Mouse (Mus musculus) lung, postnatal 0 days (tissue): ENCODE data around the gene Hist2h2bb.

Experiments used
- CTCF ChIP-seq: IDR thresholded peaks from 2 replicates; pipeline ENCODE4 v1.5.1; 2016; ENCODE audit warnings: antibody characterized with exemption, mild to moderate bottlenecking
- EP300 ChIP-seq: IDR thresholded peaks from 2 replicates; pipeline ENCODE4 v1.6.1; 2016; ENCODE audit warnings: antibody characterized with exemption, mild to moderate bottlenecking, control low read depth

GRCm38 (mm10) chr3:96266132-96266710 lies 3.3 kb upstream of the Hist2h2bb start:
- TF ChIP-seq EP300 (no peak), CTCF (no peak)
